Mouse (Mus musculus): Measurements from ENCODE around the gene Ndufs1.

- no peak for TF ChIP-seq CTCF (IDR thresholded peaks at IDR 0.05; ENCODE audit: low read depth)
- no peak for TF ChIP-seq EP300 (IDR thresholded peaks at IDR 0.05; ENCODE audit: low read depth)
Measured at GRCm38 (mm10) chr1:63126206-63126605, 50.4 kb downstream of the Ndufs1 start.

All from liver, embryonic 14.5 days (tissue).